Mouse (Mus musculus) neural tube, embryonic 15.5 days (tissue): ENCODE data around the gene Ddx47. TPM values are rescaled to one million over a fixed set of nuclear protein-coding genes. Genes with fewer than 3 reads are reported as not detected.

Experiments
- ATAC-seq: fragments of 200-750 bp; cut with Nextera tagmentation; 2 replicates; pipeline ENCODE4 v1.8.0; 2017; ENCODE audit warnings: mild to moderate bottlenecking, moderate TSS enrichment, moderate library complexity; ENCODE audit not compliant: low FRiP score
- H3K27ac ChIP-seq: fragments of 300-500 bp; sonication (generic); replicated peaks from 2 replicates; pipeline ENCODE4 v1.5.1; 2015; ENCODE audit warnings: mild to moderate bottlenecking, inconsistent platforms
- H3K27me3 ChIP-seq: fragments of 300-500 bp; sonication (generic); replicated peaks from 2 replicates; pipeline ENCODE4 v1.6.1; 2015; ENCODE audit warnings: inconsistent platforms
- H3K36me3 ChIP-seq: fragments of 300-500 bp; sonication (generic); 2 replicates; pipeline ENCODE4 v1.6.1; 2015; ENCODE audit warnings: inconsistent platforms
- H3K4me1 ChIP-seq: fragments of 300-500 bp; sonication (generic); 2 replicates; pipeline ENCODE4 v1.6.1; 2015; ENCODE audit warnings: inconsistent platforms
- H3K4me2 ChIP-seq: fragments of 300-500 bp; sonication (generic); 2 replicates; pipeline ENCODE4 v1.6.1; 2015; ENCODE audit warnings: inconsistent platforms, mild to moderate bottlenecking, moderate library complexity
- H3K4me3 ChIP-seq: fragments of 300-500 bp; sonication (generic); replicated peaks from 2 replicates; pipeline ENCODE4 v1.5.1; 2015; ENCODE audit warnings: mild to moderate bottlenecking, inconsistent platforms
- H3K9ac ChIP-seq: fragments of 300-500 bp; sonication (generic); replicated peaks from 2 replicates; pipeline ENCODE4 v1.6.1; 2015; ENCODE audit warnings: mild to moderate bottlenecking, inconsistent platforms
- H3K9me3 ChIP-seq: fragments of 300-500 bp; sonication (generic); replicated peaks from 2 replicates; pipeline ENCODE4 v1.6.1; 2016; ENCODE audit warnings: inconsistent platforms
- WGBS: fragments of 180-500 bp; shearing (Covaris S2); methylation state at CpG from one replicate; pipeline ENCODE4 v1.1.7; 2015; ENCODE audit warnings: mixed read lengths; 5-methylcytosine and 5-hydroxymethylcytosine counted together
- polyA plus RNA-seq: library from polyadenylated mRNA; unstranded; fragments of >200 nt; fragmentation: Nextera tagmentation; extraction: Ambion mirVana; gene quantifications from 2 replicates; pipeline ENCODE4 v1.2.1, GENCODE M21; 2015

The Ddx47 gene
- polyA plus RNA-seq = 74.6 and 86.6 TPM in 2 replicates

- peak within 1 kb of the TSS; percentile 34; the same call in 1 of the 2 replicates for H3K27ac ChIP-seq
- H3K4me1 ChIP-seq = peaks cover 11% of the 10 kb centered on the region
- peak; percentile 94 for ATAC-seq
- 6% methylated on average over 19 of the region's 19 CpGs for WGBS
- peak within 1 kb of the TSS; percentile 67 for H3K9ac ChIP-seq
- peak within 1 kb of the TSS; percentile 82 for H3K4me2 ChIP-seq
- H3K36me3 ChIP-seq = peaks cover 27% of the 10 kb centered on the region
- peak within 1 kb of the TSS; percentile 66 for H3K4me3 ChIP-seq
- H3K27me3 ChIP-seq = no peaks in the 10 kb centered on the region
- H3K9me3 ChIP-seq = no peaks in the 10 kb centered on the region
Measured at GRCm38 (mm10) chr6:135011048-135011733, at the start of gene Ddx47. Ddx47 (plus strand) TSS chr6:135011612.

GRCm38 (mm10) chr6:134961858-134962517, 49.4 kb upstream of the Ddx47 start:
- 48% methylated on average over 9 of the region's 9 CpGs for WGBS
- H3K27ac ChIP-seq = no peak overlapping the region

GRCm38 (mm10) chr6:134962518-134962893, 48.9 kb upstream of the Ddx47 start:
- no peak for ATAC-seq
- H3K27me3 ChIP-seq = no peaks in the 10 kb centered on the region

More at GRCm38 (mm10) chr6:134961858-134962517, 49.4 kb upstream of the Ddx47 start:
- ATAC-seq = no peak
- H3K36me3 ChIP-seq = no peaks in the 10 kb centered on the region
- no peak overlapping the region for H3K4me2 ChIP-seq
- H3K4me3 ChIP-seq = no peak overlapping the region
- no peaks in the 10 kb centered on the region for H3K9me3 ChIP-seq
- H3K4me1 ChIP-seq = 0 out of 2 replicates have a peak, but pooled peaks cover 3% of the 10 kb centered on the region
- H3K27me3 ChIP-seq = no peaks in the 10 kb centered on the region
- H3K9ac ChIP-seq = no peak overlapping the region

GRCm38 (mm10) chr6:134963910-134964309, 47.5 kb upstream of the Ddx47 start:
- no peaks in the 10 kb centered on the region for H3K9me3 ChIP-seq
- no peak for ATAC-seq
- WGBS = 73% methylated on average over 2 of the region's 2 CpGs
- H3K36me3 ChIP-seq = no peaks in the 10 kb centered on the region
- no peak overlapping the region for H3K4me3 ChIP-seq
- H3K9ac ChIP-seq = no peak overlapping the region
- 0 out of 2 replicates have a peak, but pooled peaks cover 3% of the 10 kb centered on the region for H3K4me1 ChIP-seq
- H3K27me3 ChIP-seq = no peaks in the 10 kb centered on the region
- no peak overlapping the region for H3K4me2 ChIP-seq
- no peak overlapping the region for H3K27ac ChIP-seq

More at GRCm38 (mm10) chr6:134962518-134962893, 48.9 kb upstream of the Ddx47 start:
- no peak overlapping the region for H3K4me3 ChIP-seq
- WGBS = 36% methylated on average over 5 of the region's 5 CpGs
- H3K27ac ChIP-seq = no peak overlapping the region
- 0 out of 2 replicates have a peak, but pooled peaks cover 3% of the 10 kb centered on the region for H3K4me1 ChIP-seq
- H3K36me3 ChIP-seq = no peaks in the 10 kb centered on the region
- no peak overlapping the region for H3K9ac ChIP-seq
- no peaks in the 10 kb centered on the region for H3K9me3 ChIP-seq
- H3K4me2 ChIP-seq = no peak overlapping the region

- H3K4me3 ChIP-seq = no peak overlapping the region
- H3K9me3 ChIP-seq = no peaks in the 10 kb centered on the region
- H3K9ac ChIP-seq = no peak overlapping the region
- H3K36me3 ChIP-seq = no peaks in the 10 kb centered on the region
- H3K4me1 ChIP-seq = no peaks in the 10 kb centered on the region
- no peaks in the 10 kb centered on the region for H3K27me3 ChIP-seq
- WGBS = 89% methylated on average over 5 of the region's 5 CpGs
- H3K4me2 ChIP-seq = no peak overlapping the region
- no peak overlapping the region for H3K27ac ChIP-seq
- no peak for ATAC-seq
Measured at GRCm38 (mm10) chr6:134966681-134967080, 44.7 kb upstream of the Ddx47 start.

- Histone ChIP-seq H3K27me3 (no peaks in the 10 kb centered on the region), H3K4me2 (no peak overlapping the region), H3K4me3 (no peak overlapping the region), H3K9me3 (no peaks in the 10 kb centered on the region), H3K4me1 (no peaks in the 10 kb centered on the region), H3K27ac (no peak overlapping the region), H3K9ac (no peak overlapping the region), H3K36me3 (no peaks in the 10 kb centered on the region)
- 87% methylated on average over 1 of the region's 1 CpGs for WGBS
- no peak for ATAC-seq
Measured at GRCm38 (mm10) chr6:134968326-134968725, 43.1 kb upstream of the Ddx47 start.

GRCm38 (mm10) chr6:134969498-134969897, 41.9 kb upstream of the Ddx47 start:
- Histone ChIP-seq H3K9ac (no peak overlapping the region), H3K27ac (no peak overlapping the region), H3K4me1 (no peaks in the 10 kb centered on the region), H3K4me3 (no peak overlapping the region), H3K9me3 (no peaks in the 10 kb centered on the region), H3K27me3 (no peaks in the 10 kb centered on the region), H3K36me3 (no peaks in the 10 kb centered on the region), H3K4me2 (no peak overlapping the region)
- ATAC-seq = no peak
- 88% methylated on average over 2 of the region's 2 CpGs for WGBS

- Histone ChIP-seq H3K4me2 (no peak overlapping the region), H3K9me3 (no peaks in the 10 kb centered on the region), H3K27ac (no peak overlapping the region), H3K4me3 (no peak overlapping the region), H3K9ac (no peak overlapping the region), H3K4me1 (0 out of 2 replicates have a peak, but pooled peaks cover 5% of the 10 kb centered on the region), H3K36me3 (no peaks in the 10 kb centered on the region), H3K27me3 (no peaks in the 10 kb centered on the region)
- no peak for ATAC-seq
- 51% methylated on average over 4 of the region's 4 CpGs for WGBS
Measured at GRCm38 (mm10) chr6:134972096-134972495, 39.3 kb upstream of the Ddx47 start.

- Histone ChIP-seq H3K36me3 (no peaks in the 10 kb centered on the region), H3K9ac (no peak overlapping the region), H3K4me2 (no peak overlapping the region), H3K27me3 (no peaks in the 10 kb centered on the region), H3K4me3 (no peak overlapping the region), H3K4me1 (peaks cover 8% of the 10 kb centered on the region), H3K27ac (no peak overlapping the region), H3K9me3 (no peaks in the 10 kb centered on the region)
- WGBS = 40% methylated on average over 6 of the region's 6 CpGs
- no peak for ATAC-seq
Measured at GRCm38 (mm10) chr6:134976628-134977027, 34.8 kb upstream of the Ddx47 start.

GRCm38 (mm10) chr6:134981231-134982062, 30.0 kb upstream of the Ddx47 start, which contains the start of gene Apold1:
Apold1 (plus strand) TSS chr6:134981718.
- H3K4me2 ChIP-seq = peak within 1 kb of the TSS; percentile 91
- no peaks in the 10 kb centered on the region for H3K27me3 ChIP-seq
- no peak for ATAC-seq
- H3K9me3 ChIP-seq = no peaks in the 10 kb centered on the region
- H3K36me3 ChIP-seq = no peaks in the 10 kb centered on the region
- H3K4me3 ChIP-seq = peak within 1 kb of the TSS; percentile 15; the same call in 1 of the 2 replicates
- 39% methylated on average over 22 of the region's 22 CpGs for WGBS
- no peak within 1 kb of the TSS for H3K27ac ChIP-seq
- H3K9ac ChIP-seq = no peak within 1 kb of the TSS
- peaks cover 20% of the 10 kb centered on the region for H3K4me1 ChIP-seq

GRCm38 (mm10) chr6:134983529-134984370, 27.7 kb upstream of the Ddx47 start:
- Histone ChIP-seq H3K9ac (peak overlapping the region; percentile 68), H3K27me3 (no peaks in the 10 kb centered on the region), H3K4me2 (peak overlapping the region; percentile 91), H3K4me3 (peak overlapping the region; percentile 70), H3K9me3 (no peaks in the 10 kb centered on the region), H3K27ac (peak overlapping the region; percentile 76), H3K36me3 (no peaks in the 10 kb centered on the region), H3K4me1 (peaks cover 20% of the 10 kb centered on the region)
- peak; percentile 89 for ATAC-seq
- 2% methylated on average over 62 of the region's 62 CpGs for WGBS
